Mouse (Mus musculus): Measurements from ENCODE around the gene Ranbp1.

Ranbp1 gene

GRCm38 (mm10) chr16:18233919-18234670 lies 14.4 kb downstream of the Ranbp1 start:
- no peak for DNase-seq

DNA sequence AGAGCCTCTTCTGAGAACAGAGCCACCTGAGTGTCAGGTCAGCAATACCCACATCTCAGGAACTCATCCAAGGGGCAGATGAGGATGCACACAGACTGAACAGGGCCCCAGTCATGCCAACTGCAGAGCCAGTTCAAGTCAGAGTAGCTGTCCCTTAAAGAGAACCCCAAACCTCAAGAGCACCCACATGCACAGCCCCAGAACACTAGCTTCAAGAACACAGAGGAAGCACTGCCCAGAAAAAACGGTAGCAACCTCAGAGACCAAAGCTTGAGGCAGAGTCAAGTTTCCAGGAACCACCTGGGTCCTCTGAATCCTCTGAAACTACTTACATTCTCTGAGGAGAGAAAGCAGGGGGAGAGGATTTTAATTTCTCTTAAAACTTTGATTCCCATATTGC lies 15.1 kb downstream of the Ranbp1 start:
- DNase-seq, result no peak

- no peak for DNase-seq
Measured at GRCm38 (mm10) chr16:18231451-18231850, 17.1 kb downstream of the Ranbp1 start.

DNA sequence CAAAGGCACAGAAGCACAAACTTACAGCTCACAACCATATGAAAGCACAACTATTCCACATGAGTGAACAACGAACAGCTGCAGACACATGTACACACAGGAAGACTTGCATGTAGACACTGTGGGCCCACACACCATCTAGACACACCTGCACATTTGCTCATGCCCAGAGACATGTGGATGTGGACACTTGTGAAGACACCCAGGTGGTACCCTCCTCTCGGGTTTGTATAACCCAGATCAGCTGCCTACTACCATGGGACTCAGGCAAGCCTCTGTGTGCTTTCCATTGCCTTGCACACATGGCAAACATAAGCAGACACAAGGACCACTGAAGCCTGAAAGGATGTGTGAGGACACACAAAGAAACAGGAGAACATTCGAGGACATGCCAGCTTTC lies 17.5 kb downstream of the Ranbp1 start:
- DNase-seq, result no peak

DNA sequence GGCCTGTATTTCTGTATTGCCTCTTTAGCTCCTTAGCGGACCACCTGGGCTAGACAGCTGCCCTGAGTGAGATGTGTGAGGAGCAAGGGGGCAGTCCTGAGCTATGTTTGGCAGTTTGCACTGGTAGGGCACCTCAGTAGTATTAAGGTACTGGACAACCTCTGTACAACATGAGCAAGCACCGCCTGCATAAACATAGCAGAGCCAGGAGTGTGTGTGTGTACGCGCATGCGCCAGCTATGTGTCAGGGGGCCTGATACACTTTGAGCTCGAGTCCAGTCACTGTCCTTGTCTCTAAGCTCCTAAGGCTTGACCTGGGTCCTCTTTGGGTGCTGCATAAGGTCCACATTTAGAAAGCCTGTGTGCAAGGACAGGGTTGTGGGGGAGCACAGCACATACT lies 17.9 kb downstream of the Ranbp1 start:
- no peak for DNase-seq

DNA sequence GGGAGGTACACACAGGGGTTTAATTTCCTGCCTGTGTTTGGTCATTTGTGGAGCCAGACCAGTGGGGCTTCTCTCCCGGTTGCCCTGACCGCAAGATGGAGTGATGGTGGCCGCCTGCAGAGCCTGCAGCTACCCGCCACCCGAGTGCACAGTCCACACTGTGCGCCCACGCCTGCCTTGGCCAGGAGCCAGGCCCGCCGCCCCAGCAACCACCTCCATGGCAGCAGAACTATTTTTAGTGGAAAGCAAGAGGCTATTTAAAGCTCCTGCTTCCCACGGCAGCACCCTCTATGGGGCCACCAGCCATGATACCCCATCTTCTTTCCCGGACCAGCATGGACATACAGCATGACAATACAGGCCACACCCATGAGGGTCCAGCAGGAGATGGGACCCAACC lies 18.9 kb downstream of the Ranbp1 start:
- peak; percentile 87 for DNase-seq

DNA sequence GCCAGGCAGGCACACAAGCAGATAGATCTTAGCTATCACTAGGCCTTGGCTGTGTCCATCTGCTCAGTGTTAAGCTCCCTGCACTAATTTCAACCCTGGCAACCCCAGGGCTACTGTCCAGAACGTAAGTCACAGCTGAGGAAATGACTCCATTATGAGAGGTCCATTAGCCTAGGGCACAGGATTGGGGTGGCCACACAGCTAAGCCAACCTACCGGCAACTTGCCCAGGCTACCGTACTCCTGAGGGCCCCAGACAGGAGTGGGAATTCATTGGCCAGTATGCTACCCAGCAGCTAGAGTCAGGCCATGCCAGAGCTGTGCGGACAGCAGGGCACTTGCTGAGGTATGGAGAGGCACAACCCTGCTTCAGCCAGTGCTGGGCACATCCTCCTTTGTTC lies 19.7 kb downstream of the Ranbp1 start:
- DNase-seq, result no peak

GRCm38 (mm10) chr16:18227897-18228422 lies 20.6 kb downstream of the Ranbp1 start:
- no peak for DNase-seq

GRCm38 (mm10) chr16:18227187-18227586 lies 21.3 kb downstream of the Ranbp1 start:
- DNase-seq, result no peak

DNA sequence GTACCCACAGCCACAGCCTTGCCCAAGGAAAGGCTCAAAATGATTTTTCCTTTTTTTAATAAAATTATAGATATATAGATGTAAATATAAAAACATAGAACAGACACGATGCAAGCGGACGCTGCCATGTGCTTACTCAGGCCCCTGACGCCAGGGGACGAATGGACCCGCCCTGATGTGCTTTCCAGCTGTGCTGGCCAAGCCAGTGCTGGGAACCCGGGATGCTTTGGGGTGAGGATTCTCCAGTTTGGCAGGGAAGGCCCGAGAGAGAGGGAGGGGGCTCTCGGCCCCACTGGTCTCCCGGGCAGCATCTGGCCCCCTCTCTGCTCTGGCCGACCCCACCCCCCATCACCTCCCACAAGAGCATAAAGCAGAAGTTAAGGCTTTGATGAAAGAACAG lies 26.3 kb downstream of the Ranbp1 start:
- DNase-seq, result no peak

- DNase-seq, result no peak
Measured at GRCm38 (mm10) chr16:18221543-18221898, 27.0 kb downstream of the Ranbp1 start.

DNA sequence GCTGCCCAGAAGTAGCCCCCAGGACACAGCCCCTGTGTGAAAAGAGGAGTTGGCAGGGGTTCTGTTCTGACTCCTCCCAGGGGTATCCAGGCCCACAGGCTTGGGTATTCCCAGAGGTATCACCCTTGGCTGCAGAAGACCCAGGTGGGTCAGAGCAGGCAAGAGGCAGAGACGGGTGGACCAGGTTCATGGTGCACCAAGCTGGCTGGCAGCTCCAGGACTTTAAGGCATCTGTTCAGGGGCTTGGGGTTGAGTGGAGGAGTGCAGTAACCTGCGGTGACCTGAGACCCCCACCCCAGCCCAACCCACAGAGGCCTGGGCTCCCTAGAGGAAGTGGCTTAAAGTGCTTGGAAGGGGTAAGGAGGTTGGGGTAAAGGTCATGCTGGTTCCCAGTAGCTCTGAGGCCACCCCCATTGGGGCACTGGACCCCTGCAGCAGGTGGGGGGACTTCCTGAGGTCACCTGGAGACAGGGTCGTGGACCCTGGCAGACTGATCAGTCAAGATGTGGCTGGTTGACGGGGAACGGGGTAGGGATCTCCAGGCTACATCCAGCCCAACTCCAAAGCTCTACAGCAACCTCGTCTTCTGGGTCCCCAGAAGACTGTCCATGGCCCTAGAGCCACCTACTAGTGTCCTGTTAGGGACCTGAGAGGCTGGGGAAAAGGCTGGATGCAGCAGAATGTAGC lies 27.5 kb downstream of the Ranbp1 start:
- DNase-seq, result no peak

GRCm38 (mm10) chr16:18220001-18220400 lies 28.5 kb downstream of the Ranbp1 start:
- DNase-seq, result no peak

- no peak for DNase-seq
Measured at GRCm38 (mm10) chr16:18218580-18218996, 29.9 kb downstream of the Ranbp1 start.

DNA sequence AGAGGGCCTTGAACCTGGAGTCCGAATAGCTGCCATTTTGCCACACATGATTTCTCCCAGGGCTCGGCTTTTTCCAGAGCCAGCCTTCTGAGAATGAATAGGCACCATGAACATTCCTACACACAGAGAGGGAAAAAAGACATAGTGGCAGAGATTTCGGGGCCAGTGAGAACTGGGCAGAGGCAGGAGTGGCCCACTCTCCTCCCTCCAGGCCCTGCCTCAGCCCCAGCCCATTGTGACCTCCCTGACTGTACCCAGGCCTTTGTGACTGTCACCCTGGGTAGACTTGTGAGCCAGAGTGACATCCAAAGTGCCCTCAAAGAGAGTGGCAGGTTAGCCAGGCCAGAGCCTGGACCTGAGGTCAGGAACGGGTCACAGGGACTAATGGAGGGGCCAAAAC lies 31.0 kb downstream of the Ranbp1 start, which contains the start of gene Ccdc188:
TSS of gene Ccdc188 (plus strand) at position 301 of the 400 bp plus-strand sequence.
- no peak for DNase-seq

GRCm38 (mm10) chr16:18214858-18215257 lies 33.7 kb downstream of the Ranbp1 start:
- no peak for DNase-seq

- DNase-seq, result peak; percentile 78
Measured at GRCm38 (mm10) chr16:18213689-18214088, 34.8 kb downstream of the Ranbp1 start.

GRCm38 (mm10) chr16:18211417-18212171 lies 36.9 kb downstream of the Ranbp1 start:
- DNase-seq, result peak; percentile 89

DNA sequence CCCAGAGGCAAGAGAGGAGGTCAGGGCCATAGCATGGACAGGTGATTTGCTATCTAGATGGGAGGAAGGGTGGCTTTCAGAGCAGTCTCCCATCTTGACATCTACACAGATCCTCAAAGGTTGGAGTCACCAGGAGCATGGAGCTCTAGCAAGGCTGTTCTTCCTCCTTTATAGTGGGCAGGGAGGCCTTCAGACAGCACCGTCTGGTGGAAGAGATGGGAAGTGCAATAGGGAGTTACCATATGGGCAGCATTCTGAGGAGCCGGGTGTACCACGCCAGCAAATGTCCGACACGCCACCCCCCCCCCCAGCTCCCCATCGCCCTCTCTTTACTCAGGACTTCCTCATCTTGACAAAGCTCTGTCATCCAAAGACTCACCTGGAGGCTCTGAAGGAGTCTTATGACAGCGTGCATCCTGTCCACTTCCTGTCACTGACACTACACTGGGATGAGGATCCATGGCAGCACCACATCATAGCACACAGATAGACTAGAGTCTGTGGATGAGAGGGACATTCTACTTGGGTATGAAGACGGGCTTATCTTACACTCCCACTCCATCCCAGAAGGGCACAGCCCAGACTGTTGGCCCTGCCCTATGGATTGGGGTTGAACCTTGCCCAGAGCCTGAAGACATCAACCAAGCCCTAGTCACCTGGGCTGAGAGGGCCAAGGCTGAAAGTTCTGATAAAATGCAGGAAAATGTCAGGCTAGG lies 37.7 kb downstream of the Ranbp1 start:
- peak; percentile 61 for DNase-seq

GRCm38 (mm10) chr16:18203430-18204091 lies 45.0 kb downstream of the Ranbp1 start:
- no peak for DNase-seq

DNA sequence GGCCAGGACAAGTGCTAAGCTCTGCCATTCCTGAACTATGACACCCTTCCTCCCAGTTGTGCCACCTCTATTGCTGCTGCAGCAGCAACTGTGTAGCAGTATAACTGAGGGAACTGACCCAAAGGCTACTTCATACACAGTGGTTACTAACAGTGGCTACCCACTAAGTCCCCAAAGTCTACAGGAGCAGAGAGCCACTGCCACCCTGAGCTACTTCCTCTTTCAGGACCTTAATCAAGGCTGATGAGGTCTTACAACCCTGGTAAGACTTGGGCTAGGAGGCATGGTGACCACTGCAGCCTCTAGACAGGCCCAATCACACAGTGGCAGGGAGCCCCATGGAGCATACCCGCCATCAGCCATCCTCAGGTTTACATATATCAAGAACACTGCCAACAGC lies 46.5 kb downstream of the Ranbp1 start:
- no peak for DNase-seq

GRCm38 (mm10) chr16:18201620-18202019 lies 46.9 kb downstream of the Ranbp1 start:
- DNase-seq, result no peak

Data from right cerebral cortex, postnatal 25 days (tissue).